Mouse (Mus musculus) CH12.LX (cell line): ENCODE results near the gene Myrf. TPM values are rescaled to one million over a fixed set of nuclear protein-coding genes. Genes with fewer than 3 reads are reported as not detected.

Experiments used
- DNase-seq: peaks from one replicate; pipeline ENCODE4 v3.0.0-alpha.2; 2013; ENCODE audit errors: extremely low read depth
- H3K27ac ChIP-seq: 2 replicates; pipeline ENCODE4 v1.5.1; 2012; ENCODE audit warnings: low read depth, mild to moderate bottlenecking, control low read depth, moderate library complexity; ENCODE audit not compliant: insufficient read depth
- H3K27me3 ChIP-seq: replicated peaks from 2 replicates; pipeline ENCODE3; 2012; ENCODE audit warnings: inconsistent platforms
- H3K36me3 ChIP-seq, 2 experiments: replicated peaks in 1 of 2; 2 replicates each; pipeline versions ENCODE3 to v1.6.1; 2012; ENCODE audit warnings: inconsistent platforms in 1 of 2, low read length in 1 of 2, mild to moderate bottlenecking in 1 of 2, mixed read lengths in 1 of 2, moderate library complexity in 1 of 2; ENCODE audit not compliant: control insufficient read depth in 1 of 2, insufficient read depth in 1 of 2
- H3K4me1 ChIP-seq, 2 experiments: 2 replicates each; pipeline ENCODE4 v1.6.1; 2012; ENCODE audit warnings: inconsistent platforms in 1 of 2, moderate library complexity in 1 of 2; ENCODE audit not compliant: insufficient read depth in 2 of 2, control insufficient read depth in 1 of 2
- H3K4me2 ChIP-seq: 2 replicates; pipeline ENCODE4 v1.6.1; 2012; ENCODE audit warnings: low read depth, mild to moderate bottlenecking, control low read depth; ENCODE audit not compliant: poor library complexity, insufficient read depth, severe bottlenecking
- H3K4me3 ChIP-seq, 3 experiments: fragments of 150-350 bp in 1 of 3; sonication (generic) in 1 of 3; replicated peaks in 1 of 3; 2 replicates each; pipeline versions ENCODE3 to v1.5.1; 2011 to 2012; ENCODE audit warnings: low read depth in 2 of 3, low read length in 2 of 3, mild to moderate bottlenecking in 2 of 3, moderate library complexity in 2 of 3, control low read depth in 1 of 3, improper control_type of control experiment in 1 of 3, inconsistent platforms in 1 of 3, mixed read lengths in 1 of 3; ENCODE audit not compliant: poor library complexity in 1 of 3
- H3K79me2 ChIP-seq: replicated peaks from 2 replicates; pipeline ENCODE4 v1.6.1; 2012; ENCODE audit warnings: mild to moderate bottlenecking, moderate library complexity; ENCODE audit not compliant: control insufficient read depth, poor library complexity, insufficient read depth, severe bottlenecking; ENCODE audit errors: extremely low read depth
- H3K9ac ChIP-seq: 2 replicates; pipeline ENCODE4 v1.6.1; 2012; ENCODE audit warnings: low read depth, mild to moderate bottlenecking, control low read depth, moderate library complexity; ENCODE audit not compliant: insufficient read depth
- H3K9me3 ChIP-seq: replicated peaks from 2 replicates; pipeline ENCODE3; 2012; ENCODE audit warnings: low read length, inconsistent platforms, mixed read lengths
- BHLHE40 ChIP-seq: IDR thresholded peaks from 2 replicates; pipeline ENCODE4 v1.6.1; 2011; ENCODE audit warnings: mild to moderate bottlenecking, low read depth, low read length, improper control_type of control experiment
- CHD2 ChIP-seq: IDR thresholded peaks from 2 replicates; pipeline ENCODE4 v1.6.1; 2011; ENCODE audit warnings: low read length, improper control_type of control experiment
- CTCF ChIP-seq, 2 experiments: IDR thresholded peaks in 1 of 2; conservative IDR thresholded peaks in 1 of 2; 2 replicates each; pipeline ENCODE4 v1.5.1; 2011 to 2012; ENCODE audit warnings: low read depth in 2 of 2, low read length in 2 of 2, improper control_type of control experiment in 1 of 2, inconsistent platforms in 1 of 2, mild to moderate bottlenecking in 1 of 2, moderate library complexity in 1 of 2
- E2F4 ChIP-seq: IDR thresholded peaks from 2 replicates; pipeline ENCODE4 v1.6.1; 2011; ENCODE audit warnings: low read depth, low read length, improper control_type of control experiment; ENCODE audit not compliant: insufficient replicate concordance
- ELF1 ChIP-seq: IDR thresholded peaks from 2 replicates; pipeline ENCODE4 v1.6.1; 2014; ENCODE audit warnings: low read depth, mild to moderate bottlenecking, inconsistent platforms, low read length, improper control_type of control experiment
- IRF4 ChIP-seq: IDR thresholded peaks from 2 replicates; pipeline ENCODE4 v1.6.1; 2014; ENCODE audit warnings: low read depth, mild to moderate bottlenecking, inconsistent platforms, low read length, improper control_type of control experiment
- JUND ChIP-seq: conservative IDR thresholded peaks from 2 replicates; pipeline ENCODE4 v1.6.1; 2011; ENCODE audit warnings: low read depth, low read length, improper control_type of control experiment
- MAX ChIP-seq: IDR thresholded peaks from 2 replicates; pipeline ENCODE4 v1.6.1; 2011; ENCODE audit warnings: low read length, improper control_type of control experiment
- MXI1 ChIP-seq: IDR thresholded peaks from 2 replicates; pipeline ENCODE4 v1.6.1; 2011; ENCODE audit warnings: mild to moderate bottlenecking, low read depth, low read length, improper control_type of control experiment
- NRF1 ChIP-seq: IDR thresholded peaks from 2 replicates; pipeline ENCODE4 v1.6.1; 2014; ENCODE audit warnings: low read depth, mild to moderate bottlenecking, inconsistent platforms, low read length, improper control_type of control experiment, moderate library complexity
- PAX5 ChIP-seq: IDR thresholded peaks from 2 replicates; pipeline ENCODE4 v1.6.1; 2012; ENCODE audit warnings: low read length, inconsistent platforms, mixed read lengths
- POLR2A ChIP-seq: IDR thresholded peaks from 2 replicates; pipeline ENCODE4 v1.6.1; 2011; ENCODE audit warnings: low read depth, mild to moderate bottlenecking, improper control_type of control experiment, low read length
- RCOR1 ChIP-seq: conservative IDR thresholded peaks from 2 replicates; pipeline ENCODE4 v1.6.1; 2012; ENCODE audit warnings: low read depth, mild to moderate bottlenecking, inconsistent platforms, low read length, improper control_type of control experiment
- SMC3 ChIP-seq: IDR thresholded peaks from 2 replicates; pipeline ENCODE4 v1.6.1; 2011; ENCODE audit warnings: low read depth, low read length, improper control_type of control experiment
- ZMIZ1 ChIP-seq: IDR thresholded peaks from 2 replicates; pipeline ENCODE4 v1.6.1; 2012; ENCODE audit warnings: low read depth, mild to moderate bottlenecking, inconsistent platforms, low read length, improper control_type of control experiment
- ZNF384 ChIP-seq: IDR thresholded peaks from 2 replicates; pipeline ENCODE4 v1.6.1; 2012; ENCODE audit warnings: low read depth, low read length, improper control_type of control experiment, inconsistent platforms
- dilution Hi-C: fragments of 300-500 bp; cut with MboI; formaldehyde crosslinking; loops from 2 replicates; pipeline ENCODE4 v1.14.3; 2020; ENCODE audit warnings: low sequenced_read_pairs; ENCODE audit not compliant: extremely low pct_unique_long_range_greater_than_20kb, extremely low pct_ligation_motif_present
- in situ Hi-C: fragments of 300-500 bp; cut with MboI; formaldehyde crosslinking; loops from 3 replicates; pipeline ENCODE4 v1.14.3; 2019; ENCODE audit warnings: low sequenced_read_pairs, low pct_ligation_motif_present, low pct_unique_long_range_greater_than_20kb, mixed read lengths
- polyA plus RNA-seq: library from polyadenylated mRNA; unstranded; fragments of >175 nt; gene quantifications from 2 replicates; pipeline ENCODE4 v1.2.1, GENCODE M21; 2012; ENCODE audit warnings: low read depth; ENCODE audit not compliant: insufficient read length
- total RNA-seq, 2 experiments: library from RNA; depleted of rRNA; stranded (reverse); fragments of 300-350 nt in 1 of 2; fragments of >200 nt in 1 of 2; gene quantifications; 2 replicates each; pipeline ENCODE4 v1.2.3; 2012 to 2014

The Myrf gene
- total and polyA plus RNA-seq, 3 experiments: 0.10 to 0.13 TPM; not detected in 1

DNA sequence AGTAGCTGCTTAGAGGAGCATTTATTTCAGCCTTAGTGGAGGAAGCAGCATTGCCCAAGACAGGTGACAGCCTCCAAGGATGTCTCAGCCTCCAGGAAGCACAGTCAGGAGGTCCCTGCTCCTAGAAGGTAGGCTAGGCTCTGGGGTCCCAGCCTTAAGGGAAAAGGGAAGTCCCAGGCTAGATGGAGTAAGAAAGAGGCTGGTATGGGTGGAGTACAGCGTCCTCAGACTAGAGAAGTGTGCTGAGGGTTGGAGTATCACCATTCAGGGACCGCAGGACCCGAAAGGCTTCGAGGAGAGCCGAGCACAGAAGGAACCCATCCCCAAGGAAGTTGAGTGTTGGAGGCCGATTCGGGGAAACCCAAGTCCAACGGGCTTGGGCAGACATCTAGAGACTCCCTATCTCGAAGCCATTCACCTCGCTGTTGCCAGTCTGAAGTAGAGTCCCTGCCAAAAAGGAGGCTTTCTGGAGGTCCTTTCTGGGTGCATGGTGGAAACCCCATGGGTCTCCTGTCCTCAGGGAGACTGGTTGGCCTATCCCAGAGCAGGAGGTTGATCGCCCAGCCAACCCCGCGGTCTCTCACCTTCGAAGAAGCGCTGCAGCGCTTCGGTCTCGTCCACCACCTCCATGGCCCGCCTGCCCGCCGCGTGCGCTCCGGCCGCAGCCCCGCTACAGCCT is 434 bp downstream of the Myrf start:
- Histone ChIP-seq H3K9ac (no peak overlapping the region), H3K4me1 (peaks cover 0 to 3% of the 10 kb centered on the region in 2 experiments; a peak in 2 of 4 replicates), H3K27ac (no peak overlapping the region), H3K36me3 (no peaks in the 10 kb centered on the region), H3K4me3 (peak overlapping the region in 1 of 3 experiments; percentile 41), H3K27me3 (peaks cover 64% of the 10 kb centered on the region), H3K4me2 (peak overlapping the region; percentile 27; the same call in 1 of the 2 replicates), H3K9me3 (no peaks in the 10 kb centered on the region), H3K79me2 (no peaks in the 10 kb centered on the region)
- in situ Hi-C loops (no loop called here), dilution Hi-C loops (no loop called here)
- no peak for DNase-seq
- TF ChIP-seq IRF4 (no peak), E2F4 (no peak), ELF1 (no peak), RCOR1 (no peak), JUND (no peak), BHLHE40 (no peak), MXI1 (no peak), ZMIZ1 (no peak), SMC3 (no peak), ZNF384 (no peak), MAX (no peak), POLR2A (no peak), CHD2 (no peak), PAX5 (no peak), NRF1 (no peak), CTCF (conservative IDR thresholded peaks at IDR 0.05 in 1 of 2, IDR thresholded peaks at IDR 0.05 in 1 of 2; ENCODE audit: low read depth in 2 of 2, low read length in 2 of 2) (no peak)

DNA sequence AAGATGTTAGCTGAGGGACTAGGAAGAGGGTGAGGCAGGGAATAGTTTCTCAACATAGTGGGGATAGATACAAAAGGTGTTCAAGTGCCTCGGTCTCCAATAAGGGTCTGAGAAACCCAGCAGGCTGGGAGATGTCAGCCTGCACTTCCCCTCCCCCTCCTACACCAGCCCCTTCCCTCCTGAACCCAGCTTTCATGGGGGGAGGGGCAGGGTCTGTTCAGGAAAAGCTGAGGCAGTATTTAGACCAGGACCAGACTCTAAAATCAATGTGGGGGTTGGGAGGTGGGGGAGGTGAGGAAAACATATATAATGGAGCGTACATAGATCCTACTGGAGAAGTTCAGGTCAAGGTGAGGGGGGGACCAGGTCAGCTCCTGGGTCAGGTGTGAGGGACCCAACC is 1.1 kb downstream of the Myrf start:
- no peaks in the 10 kb centered on the region for H3K9me3 ChIP-seq
- DNase-seq: no peak
- no peak overlapping the region for H3K27ac ChIP-seq
- H3K4me3 ChIP-seq: no peak overlapping the region
- H3K4me1 ChIP-seq: no peaks in the 10 kb centered on the region
- dilution Hi-C loops: no loop called here
- no peaks in the 10 kb centered on the region for H3K36me3 ChIP-seq
- in situ Hi-C loops: no loop called here
- H3K9ac ChIP-seq: no peak overlapping the region
- peaks cover 66% of the 10 kb centered on the region for H3K27me3 ChIP-seq
- no peak overlapping the region for H3K4me2 ChIP-seq
- H3K79me2 ChIP-seq: no peaks in the 10 kb centered on the region
- no peak for TF ChIP-seq MXI1
- no peak for TF ChIP-seq NRF1
- TF ChIP-seq IRF4: no peak
